Mouse (Mus musculus): ENCODE measurements at regions not wholly inside any gene's neighbourhood (a gene's known extent, or its start where the extent isn't known, plus 50 kb on each side); places are given as distances from the start of the nearest gene placed in this dataset.

DNA sequence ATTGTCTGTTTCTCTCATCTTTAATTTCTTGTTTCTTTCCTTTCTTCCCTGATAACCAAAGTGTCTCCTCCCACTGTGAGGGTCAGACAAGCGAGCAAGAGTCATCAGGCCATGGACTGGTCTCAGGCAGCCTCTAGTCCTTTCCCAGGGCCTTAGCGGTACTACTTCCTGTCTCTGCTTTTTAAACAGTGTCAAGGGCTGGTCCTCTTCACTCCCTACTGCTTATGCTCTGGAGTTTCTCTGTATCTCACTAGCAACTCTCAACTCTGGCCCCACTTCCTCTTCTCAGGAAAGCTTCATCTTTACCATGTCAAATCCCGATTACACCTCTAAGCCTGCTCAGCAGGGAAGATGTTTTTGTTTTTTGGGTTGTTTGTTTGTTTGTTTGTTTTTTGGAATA, 124.1 kb downstream of the Pten start:
- H3K27me3 ChIP-seq: no peaks in the 10 kb centered on the region
- POLR2A ChIA-PET: no interaction called here
- no peak for TF ChIP-seq CTCF (IDR thresholded peaks at IDR 0.05)
- in situ Hi-C loops (cut with MboI; ENCODE audit: low pct_unique_long_range_greater_than_20kb): no loop called here
- no peak for ATAC-seq
- CTCF ChIA-PET: no interaction called here
- DNase-seq (ENCODE audit: low read depth, low spot score): no peak

DNA sequence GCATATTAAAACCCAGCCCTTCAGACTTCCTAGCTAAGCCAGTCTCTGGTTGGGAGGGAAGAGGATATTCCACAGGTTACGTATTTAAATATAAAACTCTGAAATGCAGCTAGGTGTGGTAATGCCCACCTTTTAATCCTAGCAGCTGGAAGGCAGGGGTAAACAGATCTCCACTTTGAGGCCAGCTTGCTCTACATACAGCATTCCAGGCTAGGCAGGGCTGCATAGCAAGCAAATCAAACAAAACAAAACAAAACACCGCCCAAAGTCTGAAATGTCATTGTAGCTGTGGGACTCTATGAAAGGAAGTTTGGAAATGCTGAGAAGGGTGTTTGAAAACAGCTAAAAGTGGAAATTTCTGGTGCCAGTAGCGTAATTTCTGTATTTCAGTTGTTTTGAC, 127.0 kb downstream of the Pten start:
- in situ Hi-C loops (cut with MboI; ENCODE audit: low pct_unique_long_range_greater_than_20kb): no loop called here
- DNase-seq (ENCODE audit: low read depth, low spot score): no peak
- no peaks in the 10 kb centered on the region for H3K27me3 ChIP-seq
- ChIA-PET POLR2A (no interaction called here), CTCF (interaction anchor here (1.3 to 1.6 kb wide), 3 partner anchors 15 to 343 kb away, joined by 3 to 4 read pairs (median 3); no protein-coding TSS in a partner anchor)
- no peak for TF ChIP-seq CTCF (IDR thresholded peaks at IDR 0.05)
- no peak for ATAC-seq

DNA sequence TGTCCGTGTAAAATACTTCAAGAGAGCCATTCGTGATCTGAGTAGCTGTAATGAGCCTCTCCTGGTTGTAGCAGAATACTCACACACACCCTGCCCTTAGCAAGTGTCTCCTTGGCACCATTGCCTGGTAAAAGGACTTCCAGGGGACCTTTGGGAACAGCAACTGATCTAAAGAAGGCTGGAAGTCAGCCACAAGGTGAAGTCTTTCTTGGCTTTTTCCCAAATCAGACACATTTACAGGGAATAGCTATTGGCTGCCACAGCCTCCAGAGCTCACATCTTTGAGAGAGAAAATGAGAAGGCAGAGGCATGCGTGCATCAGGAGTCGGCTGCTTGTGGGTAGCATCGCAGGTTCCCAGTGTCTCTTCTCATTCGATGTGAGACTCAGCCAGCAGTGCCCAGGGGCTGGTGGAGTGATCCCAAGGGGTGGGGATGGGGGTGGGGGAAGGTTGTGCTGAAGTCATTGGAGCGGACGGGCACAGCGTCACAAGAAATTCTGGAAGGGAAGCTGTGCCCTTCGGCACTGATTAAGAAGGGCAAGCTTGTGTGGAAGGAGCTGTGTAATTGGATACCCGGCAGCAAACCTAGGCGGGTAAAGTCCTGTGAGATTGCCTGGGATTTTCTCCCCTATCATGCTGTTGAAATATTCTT, 128.3 kb downstream of the Pten start:
- in situ Hi-C loops (cut with MboI; ENCODE audit: low pct_unique_long_range_greater_than_20kb): no loop called here
- TF ChIP-seq CTCF (IDR thresholded peaks at IDR 0.05): no peak
- DNase-seq (ENCODE audit: low read depth, low spot score) (no peak), ATAC-seq (peak; percentile 84)
- ChIA-PET CTCF (no interaction called here), POLR2A (interaction anchor here (1.0 kb wide), 1 partner anchor 72 kb away, joined by 3 read pairs; no protein-coding TSS in a partner anchor)
- no peaks in the 10 kb centered on the region for H3K27me3 ChIP-seq

DNA sequence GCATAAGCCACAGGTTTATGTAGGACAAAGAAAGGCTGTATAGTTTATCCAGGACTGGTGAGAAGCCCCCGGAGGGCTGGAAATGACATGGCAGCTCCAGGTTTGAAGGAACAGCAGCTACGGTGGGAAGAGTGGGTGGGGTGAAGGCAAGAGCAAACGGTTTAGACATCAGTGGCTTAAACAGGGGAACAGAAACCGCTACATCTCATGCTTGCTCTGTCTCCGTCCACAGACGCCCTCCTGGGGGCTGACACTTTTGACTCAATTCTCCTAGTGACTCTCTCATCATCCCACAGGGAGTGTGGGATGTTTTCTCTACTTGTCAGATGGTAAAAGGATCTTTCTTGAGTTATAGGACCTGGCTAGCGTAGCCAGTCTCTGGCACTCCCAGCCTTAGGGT, 129.9 kb downstream of the Pten start:
- in situ Hi-C loops (cut with MboI; ENCODE audit: low pct_unique_long_range_greater_than_20kb): no loop called here
- ChIA-PET CTCF (no interaction called here), POLR2A (no interaction called here)
- no peaks in the 10 kb centered on the region for H3K27me3 ChIP-seq
- DNase-seq (ENCODE audit: low read depth, low spot score) (no peak), ATAC-seq (no peak)
- TF ChIP-seq CTCF (IDR thresholded peaks at IDR 0.05): no peak

DNA sequence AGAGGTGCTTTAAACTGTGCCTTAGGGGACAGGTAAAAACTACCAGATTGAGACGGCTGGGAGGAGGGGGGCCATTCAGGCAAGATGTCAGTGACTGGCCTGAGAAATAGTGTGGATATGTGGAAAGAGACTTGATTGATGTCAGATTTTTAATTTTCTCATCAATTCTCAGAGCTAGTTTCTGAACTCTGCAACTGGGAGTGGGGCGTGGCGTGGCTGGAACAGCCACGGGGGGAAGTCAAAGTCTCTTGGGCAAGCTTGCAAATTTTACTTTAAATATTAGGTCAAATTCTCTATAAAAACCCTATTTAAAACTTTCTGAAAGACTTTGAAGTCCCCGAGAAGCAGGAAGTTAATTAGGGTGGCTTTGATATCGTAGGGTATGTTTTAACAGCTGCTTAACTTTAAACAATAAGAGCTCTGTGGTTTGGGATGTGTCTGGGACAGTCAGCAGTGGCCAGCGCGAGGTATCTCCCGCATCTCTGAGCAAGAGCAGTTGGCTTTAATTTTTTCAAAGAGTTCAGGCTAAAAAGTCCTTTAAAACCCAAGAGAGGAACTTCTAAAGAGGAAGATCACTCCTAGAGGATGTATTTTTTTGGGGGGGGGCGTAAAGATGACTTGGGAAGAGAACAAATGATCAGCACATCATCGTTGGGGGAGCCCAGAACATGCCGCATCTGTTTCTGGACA, 131.5 kb downstream of the Pten start:
- in situ Hi-C loops (cut with MboI; ENCODE audit: low pct_unique_long_range_greater_than_20kb): no loop called here
- H3K27me3 ChIP-seq: no peaks in the 10 kb centered on the region
- ChIA-PET POLR2A (interaction anchor here (0.5 kb wide), 1 partner anchor 338 kb away, joined by 3 read pairs; no protein-coding TSS in a partner anchor), CTCF (no interaction called here)
- ATAC-seq: no peak
- TF ChIP-seq CTCF (IDR thresholded peaks at IDR 0.05): no peak
- DNase-seq (ENCODE audit: low read depth, low spot score): no peak

DNA sequence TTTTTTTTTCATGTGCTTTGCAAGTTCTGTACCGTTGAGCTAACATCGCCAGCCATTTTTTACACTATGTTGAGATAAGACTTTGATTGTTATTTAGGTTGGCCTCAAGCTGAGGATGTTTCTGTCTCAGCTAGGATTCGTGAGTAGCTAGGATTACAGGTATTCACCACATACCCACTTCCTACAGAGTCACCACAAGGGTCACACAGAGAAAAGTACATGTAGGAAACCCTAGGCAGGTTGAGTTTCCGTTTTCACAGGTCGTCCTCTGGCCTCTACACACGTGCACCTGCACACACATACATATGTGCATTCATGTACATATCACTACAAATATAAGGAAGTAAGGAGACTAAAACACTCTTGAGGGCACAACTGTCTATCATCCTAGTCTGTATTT, 133.5 kb downstream of the Pten start:
- POLR2A ChIA-PET: interaction anchor here (1.3 kb wide), 1 partner anchor 132 kb away, joined by 3 read pairs; no protein-coding TSS in a partner anchor

DNA sequence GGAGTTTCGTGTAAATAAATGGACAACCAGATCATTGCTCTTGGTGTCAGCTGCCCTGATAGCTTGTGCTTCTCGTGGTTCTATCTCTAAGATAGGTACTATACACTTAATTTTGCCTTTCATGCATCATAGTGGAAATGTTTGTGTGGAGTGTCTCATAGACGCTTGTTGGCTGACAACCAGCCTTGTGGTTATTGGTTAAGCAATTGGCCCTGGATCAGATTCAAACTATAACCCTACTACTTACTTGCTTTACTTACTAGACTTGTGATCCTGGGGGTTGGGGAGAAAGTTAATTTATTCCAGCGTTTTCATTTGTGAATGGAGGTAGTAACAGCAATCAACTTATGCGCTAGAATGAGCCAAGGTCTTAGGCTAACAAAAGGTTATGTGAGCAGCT, 135.2 kb downstream of the Pten start:
- no peaks in the 10 kb centered on the region for H3K27me3 ChIP-seq
- ChIA-PET POLR2A (no interaction called here), CTCF (no interaction called here)
- DNase-seq (ENCODE audit: low read depth, low spot score): no peak
- TF ChIP-seq CTCF (IDR thresholded peaks at IDR 0.05): no peak
- no peak for ATAC-seq
- in situ Hi-C loops (cut with MboI; ENCODE audit: low pct_unique_long_range_greater_than_20kb): no loop called here

More for the DNA sequence above, 133.5 kb downstream of the Pten start:
- CTCF ChIA-PET: interaction anchor here (1.4 kb wide), 1 partner anchor 20 kb away, joined by 4 read pairs; no protein-coding TSS in a partner anchor
- DNase-seq (ENCODE audit: low read depth, low spot score) (no peak), ATAC-seq (no peak)
- no peaks in the 10 kb centered on the region for H3K27me3 ChIP-seq
- no peak for TF ChIP-seq CTCF (IDR thresholded peaks at IDR 0.05)
- in situ Hi-C loops (cut with MboI; ENCODE audit: low pct_unique_long_range_greater_than_20kb): no loop called here

DNA sequence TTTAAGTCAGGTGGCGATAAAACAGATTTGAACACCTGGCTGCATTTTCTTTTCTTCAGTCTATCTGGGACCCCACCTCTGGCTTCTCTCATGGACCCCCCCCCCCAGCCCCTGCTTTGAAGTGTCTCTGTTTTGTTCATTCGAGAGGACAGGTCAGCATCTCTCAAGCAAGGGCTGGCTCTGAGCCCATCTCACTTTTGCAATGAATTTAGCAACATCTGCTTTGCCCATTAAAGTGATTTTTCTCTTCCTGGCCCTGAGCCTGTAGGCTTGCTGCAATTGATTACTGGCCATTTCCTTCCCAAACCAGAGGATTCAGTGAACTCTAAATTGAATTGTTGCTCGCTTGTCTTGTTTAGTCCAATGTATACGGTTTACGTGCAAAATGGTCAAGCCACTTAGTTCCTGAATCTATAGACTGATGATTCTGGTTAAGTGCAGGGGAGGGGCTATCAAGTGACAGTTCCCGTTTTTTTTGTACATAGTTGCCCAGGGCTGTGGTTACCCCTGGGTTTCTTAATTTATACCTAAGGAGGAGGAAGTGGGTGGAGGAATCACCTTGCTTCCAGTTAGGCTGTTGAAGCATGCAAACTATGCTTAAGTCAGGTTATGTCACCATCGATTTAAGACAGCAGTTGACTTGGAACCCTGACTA, 146.3 kb downstream of the Pten start:
- in situ Hi-C loops (cut with MboI; ENCODE audit: low pct_unique_long_range_greater_than_20kb): no loop called here
- ATAC-seq (no peak), DNase-seq (ENCODE audit: low read depth, low spot score) (no peak)
- H3K27me3 ChIP-seq: no peaks in the 10 kb centered on the region
- CTCF ChIA-PET: no interaction called here
- POLR2A ChIA-PET: no interaction called here
- no peak for TF ChIP-seq CTCF (IDR thresholded peaks at IDR 0.05)

DNA sequence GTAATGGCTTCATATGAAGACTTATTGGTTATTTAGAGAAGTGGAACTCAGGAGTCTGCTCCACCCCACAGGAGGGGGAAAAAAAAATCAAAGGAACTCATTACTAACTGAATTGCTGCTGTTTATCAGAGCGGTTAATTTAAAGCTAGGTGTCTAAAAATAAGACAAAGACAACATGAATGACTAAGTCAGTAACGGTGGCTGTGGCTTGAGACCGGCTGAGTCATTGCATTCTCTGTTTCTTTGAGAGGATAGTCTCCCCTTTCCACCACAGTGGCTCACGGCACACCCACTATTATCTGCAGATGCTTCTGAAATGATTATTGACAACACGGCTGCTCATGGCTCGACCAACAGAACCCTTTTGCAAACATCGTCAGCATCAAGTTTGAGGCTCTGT, 147.2 kb downstream of the Pten start:
- POLR2A ChIA-PET: interaction anchor here (1.6 kb wide), 1 partner anchor 145 kb away, joined by 4 read pairs; no protein-coding TSS in a partner anchor
- H3K27me3 ChIP-seq: no peaks in the 10 kb centered on the region
- TF ChIP-seq CTCF (IDR thresholded peaks at IDR 0.05): no peak
- ATAC-seq (peak; percentile 97), DNase-seq (ENCODE audit: low read depth, low spot score) (peak; percentile 75)
- in situ Hi-C loops (cut with MboI; ENCODE audit: low pct_unique_long_range_greater_than_20kb): no loop called here
- CTCF ChIA-PET: no interaction called here

DNA sequence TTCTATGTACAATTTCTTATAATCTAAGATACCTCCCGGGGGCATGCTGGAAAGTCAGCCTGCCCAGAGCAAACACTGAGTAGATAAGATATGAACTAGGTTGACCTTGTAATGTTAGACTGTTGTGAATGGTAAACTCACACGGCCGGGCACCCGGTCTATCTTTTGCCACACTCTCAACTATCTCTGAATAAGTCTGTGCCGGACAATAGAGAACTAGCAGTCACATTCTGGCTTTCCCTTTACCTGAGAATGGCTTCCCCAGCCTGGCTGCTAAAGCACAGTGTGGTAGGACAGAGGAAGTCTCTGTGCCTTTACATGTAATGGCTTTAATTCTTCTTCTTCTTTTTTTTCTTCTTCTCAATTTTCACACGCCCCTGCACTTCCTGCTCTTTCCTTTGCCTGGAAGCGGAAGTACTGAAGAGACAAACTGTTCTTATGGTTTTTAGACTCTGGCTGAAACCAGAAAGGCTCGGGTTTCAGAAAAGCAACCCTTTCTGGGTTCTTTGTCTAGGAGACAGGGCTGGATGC, 148.7 kb downstream of the Pten start:
- no peaks in the 10 kb centered on the region for H3K27me3 ChIP-seq
- POLR2A ChIA-PET: interaction anchor here (0.7 kb wide), 1 partner anchor 40 kb away, joined by 3 read pairs; no protein-coding TSS in a partner anchor
- no peak for TF ChIP-seq CTCF (IDR thresholded peaks at IDR 0.05)
- CTCF ChIA-PET: no interaction called here
- no peak for DNase-seq (ENCODE audit: low read depth, low spot score)
- ATAC-seq: no peak
- in situ Hi-C loops (cut with MboI; ENCODE audit: low pct_unique_long_range_greater_than_20kb): loop anchor here (5.0 kb wide), 1 partner anchor 149 kb away; the partner anchor contains the start of gene Pten
